Mouse (Mus musculus) heart, embryonic 10.5 days (tissue): ENCODE data around the gene Lonp2. TPM values are rescaled to one million over a fixed set of nuclear protein-coding genes. Genes with fewer than 3 reads are reported as not detected.
A peak's percentile ranks its signal among the peaks of the same experiment; 100 is the strongest.

Experiments used
- DNase-seq: peaks from one replicate; pipeline ENCODE4 v3.0.0-alpha.2; 2017; ENCODE audit warnings: low spot score
- H3K27ac ChIP-seq: fragments of 300-500 bp; sonication (generic); 2 replicates; pipeline ENCODE4 v1.5.1; 2016; ENCODE audit warnings: mild to moderate bottlenecking
- H3K27me3 ChIP-seq: fragments of 300-500 bp; sonication (generic); 2 replicates; pipeline ENCODE4 v1.6.1; 2016; ENCODE audit warnings: mild to moderate bottlenecking; ENCODE audit not compliant: poor library complexity, insufficient read depth, severe bottlenecking
- H3K36me3 ChIP-seq: fragments of 300-500 bp; sonication (generic); 2 replicates; pipeline ENCODE4 v1.6.1; 2016; ENCODE audit warnings: mild to moderate bottlenecking, moderate library complexity
- H3K4me1 ChIP-seq: fragments of 300-500 bp; sonication (generic); 2 replicates; pipeline ENCODE4 v1.6.1; 2016; ENCODE audit warnings: mild to moderate bottlenecking
- H3K4me3 ChIP-seq: fragments of 300-500 bp; sonication (generic); 2 replicates; pipeline ENCODE4 v1.5.1; 2016; ENCODE audit warnings: mild to moderate bottlenecking, moderate library complexity
- H3K9me3 ChIP-seq: fragments of 300-500 bp; sonication (generic); 2 replicates; pipeline ENCODE4 v1.6.1; 2016; ENCODE audit warnings: mild to moderate bottlenecking, moderate library complexity
- WGBS: fragments of 180-500 bp; shearing (Covaris S2); methylation state at CpG from one replicate; pipeline ENCODE4 v1.1.7; 2016; 5-methylcytosine and 5-hydroxymethylcytosine counted together
- polyA plus RNA-seq: library from polyadenylated mRNA; unstranded; fragments of >200 nt; fragmentation: Nextera tagmentation; extraction: Ambion mirVana; gene quantifications from 2 replicates; pipeline ENCODE4 v1.2.1, GENCODE M21; 2016

Lonp2 gene
- polyA plus RNA-seq, 1 experiment from 2014 or later, result 58.1 TPM

DNA sequence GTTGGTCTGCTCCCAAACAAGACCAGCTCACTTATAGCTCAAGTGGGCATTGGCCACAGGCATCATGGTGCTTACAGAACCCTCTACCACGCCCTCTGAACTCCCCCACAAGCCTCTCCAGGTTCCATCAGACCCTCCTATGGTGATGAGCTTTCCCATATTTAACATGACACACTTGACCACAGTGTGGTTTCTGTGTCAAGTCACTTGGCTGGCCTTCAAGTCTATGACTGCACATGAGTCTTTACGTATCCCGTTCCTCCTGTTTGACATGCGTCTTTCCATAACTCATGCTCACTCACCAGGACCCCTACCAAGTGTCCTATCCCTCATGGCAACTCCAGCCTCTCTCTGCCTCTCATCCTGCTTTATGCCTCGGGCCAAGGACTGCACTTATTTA lies 28.2 kb upstream of the Lonp2 start:
- WGBS, result 79% methylated on average over 5 of the region's 5 CpGs
- peak; percentile 17 for DNase-seq
- no peak overlapping the region for H3K27ac ChIP-seq
- no peaks in the 10 kb centered on the region for H3K36me3 ChIP-seq
- no peak overlapping the region for H3K4me3 ChIP-seq
- H3K4me1 ChIP-seq, result 0 out of 2 replicates have a peak, but pooled peaks cover 4% of the 10 kb centered on the region
- no peaks in the 10 kb centered on the region for H3K9me3 ChIP-seq
- no peaks in the 10 kb centered on the region for H3K27me3 ChIP-seq

DNA sequence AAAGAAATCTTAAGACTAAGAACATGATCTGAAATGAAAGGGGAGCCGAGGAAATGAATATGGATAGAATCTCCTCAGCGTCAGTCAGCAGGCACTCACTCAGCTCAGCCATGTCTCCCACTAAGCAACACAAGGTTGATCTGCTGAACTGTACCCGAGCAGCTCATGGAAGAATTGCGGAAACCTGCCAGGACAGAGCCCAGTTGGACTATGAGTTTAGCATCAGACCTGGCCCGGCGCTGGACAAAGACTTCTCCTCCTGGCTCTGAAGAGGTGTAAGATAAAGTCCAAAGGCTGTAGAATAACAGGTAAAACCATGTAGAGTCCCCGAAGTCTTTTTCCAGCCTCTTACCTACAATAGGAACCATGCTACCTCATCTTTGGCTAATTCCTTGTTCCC lies 26.2 kb upstream of the Lonp2 start:
- Histone ChIP-seq H3K4me1 (0 out of 2 replicates have a peak, but pooled peaks cover 4% of the 10 kb centered on the region), H3K27me3 (no peaks in the 10 kb centered on the region), H3K4me3 (no peak overlapping the region), H3K27ac (no peak overlapping the region), H3K9me3 (no peaks in the 10 kb centered on the region), H3K36me3 (no peaks in the 10 kb centered on the region)
- 86% methylated on average over 7 of the region's 7 CpGs for WGBS
- DNase-seq, result peak; percentile 67

DNA sequence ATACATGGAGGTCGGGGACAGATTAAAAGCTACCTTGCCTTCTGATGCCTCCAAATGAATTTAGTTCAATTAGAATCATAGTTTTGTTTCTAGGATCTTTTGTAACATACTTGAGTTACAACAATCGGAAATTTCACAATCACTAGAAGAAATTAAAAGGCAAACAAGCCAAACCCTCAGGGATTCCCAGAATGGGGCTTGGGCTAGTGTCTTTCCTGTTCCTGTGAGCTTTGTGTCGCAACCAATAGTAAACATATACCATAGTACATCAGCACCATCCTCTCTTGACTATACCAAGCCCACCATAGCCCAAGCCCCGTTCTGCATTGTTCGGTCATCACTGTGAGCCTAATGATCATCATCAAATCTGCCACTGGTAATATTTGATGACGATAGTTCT lies 24.5 kb upstream of the Lonp2 start:
- no peaks in the 10 kb centered on the region for H3K27me3 ChIP-seq
- WGBS, result 81% methylated on average over 6 of the region's 6 CpGs
- no peaks in the 10 kb centered on the region for H3K9me3 ChIP-seq
- H3K36me3 ChIP-seq, result no peaks in the 10 kb centered on the region
- 0 out of 2 replicates have a peak, but pooled peaks cover 4% of the 10 kb centered on the region for H3K4me1 ChIP-seq
- no peak overlapping the region for H3K27ac ChIP-seq
- no peak overlapping the region for H3K4me3 ChIP-seq
- no peak for DNase-seq

DNA sequence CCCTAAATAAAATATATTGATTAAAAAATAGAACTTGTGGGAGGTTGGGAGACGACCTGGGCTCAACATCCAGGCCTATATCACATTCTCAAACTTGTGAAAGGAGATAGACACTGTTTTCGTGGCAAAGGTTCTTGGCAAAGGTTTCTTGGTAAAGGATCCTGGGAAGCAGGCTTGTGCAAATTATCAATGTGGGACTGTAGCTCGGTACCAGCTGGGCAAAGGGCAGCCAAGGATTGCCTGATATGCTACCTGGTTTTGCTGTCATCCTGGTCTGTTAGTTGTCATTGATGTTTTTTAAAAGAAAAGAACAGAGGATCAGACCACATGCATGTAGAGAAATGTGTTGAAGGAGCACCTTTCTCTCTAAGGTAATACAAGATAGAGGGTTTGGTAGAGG lies 23.5 kb upstream of the Lonp2 start:
- H3K36me3 ChIP-seq, result no peaks in the 10 kb centered on the region
- no peak for DNase-seq
- no peak overlapping the region for H3K27ac ChIP-seq
- H3K4me1 ChIP-seq, result 0 out of 2 replicates have a peak, but pooled peaks cover 4% of the 10 kb centered on the region
- H3K9me3 ChIP-seq, result no peaks in the 10 kb centered on the region
- H3K27me3 ChIP-seq, result no peaks in the 10 kb centered on the region
- 73% methylated on average over 3 of the region's 3 CpGs for WGBS
- H3K4me3 ChIP-seq, result no peak overlapping the region

DNA sequence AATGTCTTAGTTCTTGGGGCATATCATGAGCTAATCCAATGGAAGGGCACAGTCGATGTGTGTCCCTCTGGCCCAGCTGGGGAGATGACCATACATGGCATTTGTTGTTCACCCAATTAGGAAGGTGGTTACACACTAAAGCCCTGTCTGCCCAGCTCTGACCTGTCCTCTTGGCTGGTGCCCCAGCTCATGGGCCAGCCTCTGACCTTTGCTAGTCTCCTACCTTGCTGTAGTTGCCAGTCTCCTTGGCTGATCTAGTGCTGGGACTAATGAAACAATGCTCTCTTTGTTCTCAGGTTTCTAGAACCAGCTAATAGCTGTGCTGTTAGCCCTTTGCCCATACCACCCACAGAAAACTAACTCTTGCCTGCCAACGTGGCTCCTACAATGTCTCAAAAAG lies 20.7 kb upstream of the Lonp2 start:
- no peaks in the 10 kb centered on the region for H3K9me3 ChIP-seq
- no peak for DNase-seq
- whole genome bisulfite sequencing, result 56% methylated on average over 2 of the region's 2 CpGs

DNA sequence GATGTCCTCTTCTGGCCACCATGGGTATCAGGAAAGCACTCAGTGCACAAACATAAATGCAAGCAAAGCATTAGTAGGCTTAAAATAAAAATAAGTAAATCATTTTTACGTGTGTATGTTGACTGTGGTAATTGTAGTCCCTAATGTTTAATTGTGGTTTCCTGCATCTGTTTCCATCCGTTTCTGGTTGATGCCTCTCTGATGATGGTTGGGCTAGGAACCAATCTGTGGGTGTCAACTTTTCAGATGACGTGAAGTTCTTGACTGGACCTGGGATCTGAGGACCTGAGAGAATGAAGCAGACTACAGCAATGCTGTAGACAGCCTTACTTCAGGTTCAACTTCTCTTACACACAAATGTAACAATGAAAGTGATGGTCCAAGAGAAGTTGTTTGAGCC lies 19.2 kb upstream of the Lonp2 start:
- no peaks in the 10 kb centered on the region for H3K4me1 ChIP-seq
- no peaks in the 10 kb centered on the region for H3K9me3 ChIP-seq
- 79% methylated on average over 3 of the region's 3 CpGs for WGBS
- H3K27me3 ChIP-seq, result no peaks in the 10 kb centered on the region
- no peak overlapping the region for H3K27ac ChIP-seq
- DNase-seq, result no peak
- no peaks in the 10 kb centered on the region for H3K36me3 ChIP-seq
- H3K4me3 ChIP-seq, result no peak overlapping the region

More for the DNA sequence above, 20.7 kb upstream of the Lonp2 start:
- 0 out of 2 replicates have a peak, but pooled peaks cover 2% of the 10 kb centered on the region for H3K4me1 ChIP-seq
- H3K4me3 ChIP-seq, result no peak overlapping the region
- no peaks in the 10 kb centered on the region for H3K36me3 ChIP-seq
- no peak overlapping the region for H3K27ac ChIP-seq
- no peaks in the 10 kb centered on the region for H3K27me3 ChIP-seq

DNA sequence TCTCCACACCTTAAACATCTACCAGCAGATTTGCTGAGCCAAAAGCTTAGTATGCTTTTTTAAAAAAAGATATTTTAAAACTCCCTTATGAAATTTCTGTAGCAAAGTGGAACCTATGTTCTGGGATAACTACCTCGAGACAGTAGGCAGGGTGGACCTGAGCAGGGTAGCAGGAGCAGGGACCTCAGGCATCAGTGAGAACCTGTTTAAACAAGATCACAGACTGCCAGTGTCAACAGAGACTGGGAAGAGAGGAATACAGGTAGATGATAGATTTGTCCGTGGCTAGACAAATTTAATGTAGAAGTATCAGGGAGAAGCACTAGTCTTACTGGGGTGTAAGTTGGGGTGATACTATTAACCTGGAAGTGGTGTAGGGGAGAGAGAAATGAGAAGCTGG lies 10.0 kb upstream of the Lonp2 start:
- H3K4me3 ChIP-seq, result no peak overlapping the region
- H3K27me3 ChIP-seq, result no peaks in the 10 kb centered on the region
- no peaks in the 10 kb centered on the region for H3K4me1 ChIP-seq
- no peak overlapping the region for H3K27ac ChIP-seq
- no peak for DNase-seq
- no peaks in the 10 kb centered on the region for H3K36me3 ChIP-seq
- 58% methylated on average over 2 of the region's 2 CpGs for WGBS
- H3K9me3 ChIP-seq, result no peaks in the 10 kb centered on the region

DNA sequence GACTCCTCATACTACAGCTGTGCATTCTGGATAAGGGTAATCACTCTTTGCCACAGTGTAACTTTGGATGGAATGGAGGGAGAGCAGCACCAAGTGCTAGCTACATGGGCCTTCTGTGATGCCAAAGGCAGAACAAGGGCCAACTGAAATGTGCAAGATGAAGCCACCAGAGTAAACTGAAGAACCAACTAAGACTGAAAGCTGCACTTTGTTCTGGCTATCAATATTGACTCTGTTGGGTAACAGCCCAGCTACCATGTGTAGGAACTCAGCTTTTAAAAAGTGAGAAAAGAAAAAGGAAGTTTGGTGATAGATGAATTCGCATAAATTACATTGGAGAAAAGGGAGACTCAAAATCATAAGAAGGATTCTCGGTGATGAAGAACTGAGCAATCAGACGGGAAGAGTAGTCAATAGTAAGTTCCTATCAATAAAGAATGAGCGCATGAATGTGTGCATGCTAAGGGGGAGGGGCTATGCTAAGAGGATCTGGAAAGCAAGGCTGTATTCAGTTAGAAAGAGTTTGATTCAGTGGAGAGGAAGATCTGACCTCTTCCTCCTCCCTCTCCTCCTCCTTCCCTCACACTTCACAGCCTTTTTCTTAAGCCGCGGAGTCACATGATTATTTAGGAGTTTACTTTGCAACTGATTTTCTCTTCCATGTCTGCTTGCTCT lies 8.6 kb upstream of the Lonp2 start:
- H3K36me3 ChIP-seq, result no peaks in the 10 kb centered on the region
- WGBS, result 78% methylated on average over 6 of the region's 6 CpGs
- no peaks in the 10 kb centered on the region for H3K9me3 ChIP-seq
- H3K27me3 ChIP-seq, result no peaks in the 10 kb centered on the region
- H3K4me1 ChIP-seq, result no peaks in the 10 kb centered on the region
- no peak for DNase-seq
- H3K4me3 ChIP-seq, result no peak overlapping the region
- H3K27ac ChIP-seq, result no peak overlapping the region

DNA sequence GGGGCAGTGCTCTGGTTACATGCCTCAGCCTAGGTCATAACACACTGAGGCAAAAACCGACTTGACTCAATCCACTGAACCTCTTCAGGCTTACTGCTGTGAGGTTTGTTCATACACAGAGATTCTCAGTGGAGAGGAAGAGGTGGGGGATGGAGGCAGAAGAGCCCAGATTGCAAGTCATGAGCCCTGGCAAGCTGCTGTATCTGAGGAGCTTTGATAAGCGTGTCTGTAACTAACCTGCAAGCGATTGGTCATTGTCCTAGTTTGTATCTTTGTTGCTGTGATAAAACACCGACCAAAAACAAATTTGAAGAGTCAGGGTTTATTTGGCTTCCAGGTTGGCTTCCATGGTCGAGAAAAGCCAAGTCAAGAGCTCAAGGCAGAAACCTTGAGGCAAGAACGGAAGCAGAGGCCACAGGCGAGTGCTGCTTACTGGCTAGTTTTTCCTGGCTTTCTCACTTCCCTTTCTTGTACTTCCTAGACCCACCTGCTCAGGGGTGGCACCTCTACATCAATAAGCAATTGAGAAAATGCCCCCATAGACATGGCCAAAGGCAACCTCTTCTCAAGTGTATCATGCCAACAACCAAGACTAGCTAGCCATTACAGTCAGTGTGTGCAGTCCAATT lies 6.0 kb upstream of the Lonp2 start:
- 65% methylated on average over 7 of the region's 7 CpGs for WGBS
- Histone ChIP-seq H3K9me3 (no peaks in the 10 kb centered on the region), H3K36me3 (no peaks in the 10 kb centered on the region), H3K4me3 (no peak overlapping the region), H3K27ac (no peak overlapping the region), H3K27me3 (no peaks in the 10 kb centered on the region), H3K4me1 (no peaks in the 10 kb centered on the region)
- DNase-seq, result no peak

DNA sequence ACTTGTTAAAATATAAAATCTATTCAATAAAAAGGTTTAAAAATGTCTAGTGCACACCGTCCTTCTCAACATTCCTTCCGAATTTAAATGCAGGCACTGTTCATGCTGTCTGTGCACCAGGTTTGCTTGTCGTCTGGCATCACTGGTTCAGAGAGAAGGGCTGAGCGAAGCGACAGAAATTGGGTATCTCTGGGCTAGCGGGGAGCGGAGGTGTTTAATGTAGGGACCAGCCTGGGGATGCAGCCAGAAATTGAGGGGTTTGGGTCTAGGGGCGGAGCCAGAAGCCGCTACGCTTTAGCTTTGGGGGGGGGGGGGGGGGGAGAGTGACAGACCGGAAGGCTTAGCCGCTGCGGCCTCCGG lies 312 bp upstream of the Lonp2 start:
- H3K4me1 ChIP-seq, result peaks cover 8% of the 10 kb centered on the region
- no peaks in the 10 kb centered on the region for H3K36me3 ChIP-seq
- H3K4me3 ChIP-seq, result peak overlapping the region; percentile 95
- peak overlapping the region; percentile 89 for H3K27ac ChIP-seq
- DNase-seq, result no peak
- 3% methylated on average over 14 of the region's 14 CpGs for WGBS
- H3K9me3 ChIP-seq, result no peaks in the 10 kb centered on the region
- no peaks in the 10 kb centered on the region for H3K27me3 ChIP-seq

DNA sequence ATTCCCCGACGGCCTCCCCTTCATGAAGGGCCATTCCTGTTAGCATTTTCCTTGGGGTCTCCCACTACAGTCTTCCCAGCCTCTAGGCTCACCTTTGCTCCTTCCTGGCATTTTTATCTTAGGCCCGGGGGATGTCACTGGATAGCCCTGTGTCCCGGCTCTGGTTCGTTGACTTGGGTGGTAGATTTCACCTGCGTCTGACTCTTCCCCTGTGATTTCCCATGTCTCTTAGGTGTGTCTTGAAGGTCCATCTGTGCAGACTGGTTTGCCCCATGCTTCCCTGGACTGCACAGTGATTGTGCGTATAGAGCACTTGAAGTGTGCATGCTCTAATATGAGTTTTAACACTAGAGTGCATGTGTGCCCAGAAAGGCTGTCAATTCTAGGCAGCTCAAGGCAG lies 1.1 kb downstream of the Lonp2 start:
- no peaks in the 10 kb centered on the region for H3K27me3 ChIP-seq
- peaks cover 8% of the 10 kb centered on the region for H3K4me1 ChIP-seq
- peak overlapping the region; percentile 95 for H3K4me3 ChIP-seq
- DNase-seq, result no peak
- no peaks in the 10 kb centered on the region for H3K9me3 ChIP-seq
- 40% methylated on average over 7 of the region's 7 CpGs for WGBS
- H3K27ac ChIP-seq, result peak overlapping the region; percentile 89; the same call in 1 of the 2 replicates
- H3K36me3 ChIP-seq, result no peaks in the 10 kb centered on the region

DNA sequence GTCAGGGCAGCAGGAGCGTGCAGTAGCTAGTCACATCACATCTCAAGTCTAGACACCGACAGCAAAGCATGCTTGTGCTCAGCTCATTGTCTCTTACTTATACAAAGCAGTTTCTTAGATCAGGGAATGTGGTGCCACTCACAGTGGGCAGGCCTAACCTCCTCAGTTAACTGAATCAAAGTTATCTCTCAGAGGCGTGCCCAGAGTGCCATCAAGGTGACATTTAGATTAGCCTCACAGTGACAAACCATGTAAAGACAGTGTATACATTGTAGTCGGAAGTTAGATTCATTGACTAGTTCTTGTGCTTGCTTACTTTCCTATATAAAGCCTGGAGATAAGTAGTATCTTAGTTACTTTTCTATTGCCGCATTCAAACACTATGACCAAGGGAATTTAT lies 6.4 kb downstream of the Lonp2 start:
- Histone ChIP-seq H3K4me3 (no peak overlapping the region), H3K9me3 (no peaks in the 10 kb centered on the region), H3K27me3 (no peaks in the 10 kb centered on the region), H3K36me3 (peaks cover 22% of the 10 kb centered on the region), H3K4me1 (peaks cover 8% of the 10 kb centered on the region; the same call in 1 of the 2 replicates), H3K27ac (no peak overlapping the region)
- WGBS, result 74% methylated on average over 5 of the region's 5 CpGs
- DNase-seq, result no peak

DNA sequence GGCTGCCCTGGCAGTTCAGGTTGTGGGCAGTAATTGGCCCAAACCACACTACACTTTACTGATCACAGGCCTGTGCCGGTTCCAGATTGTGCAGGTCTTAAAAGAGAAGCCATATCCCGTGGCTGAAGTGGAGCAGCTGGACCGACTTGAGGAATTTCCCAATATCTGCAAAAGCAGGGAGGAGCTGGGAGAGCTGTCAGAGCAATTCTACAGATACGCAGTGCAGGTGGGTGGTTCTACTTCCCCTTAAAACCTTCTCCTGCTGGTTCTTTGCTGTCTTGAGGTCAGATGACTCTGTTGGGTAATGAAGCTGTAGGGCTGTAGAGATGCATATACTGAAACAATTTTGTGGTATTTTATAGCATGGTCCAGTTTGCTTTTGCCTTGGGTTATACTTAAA lies 7.6 kb downstream of the Lonp2 start:
- WGBS, result 58% methylated on average over 4 of the region's 4 CpGs
- H3K4me3 ChIP-seq, result no peak overlapping the region
- H3K27ac ChIP-seq, result no peak overlapping the region
- no peak for DNase-seq
- no peaks in the 10 kb centered on the region for H3K27me3 ChIP-seq
- no peaks in the 10 kb centered on the region for H3K9me3 ChIP-seq
- H3K36me3 ChIP-seq, result peaks cover 32% of the 10 kb centered on the region
- H3K4me1 ChIP-seq, result 0 out of 2 replicates have a peak, but pooled peaks cover 7% of the 10 kb centered on the region
